Mouse (Mus musculus): Measurements from ENCODE around the gene Gcnt2.

- TF ChIP-seq MAFK (IDR thresholded peaks at IDR 0.05; ENCODE audit: insufficient read depth, low read depth, low read length) (no peak), ZC3H11A (IDR thresholded peaks at IDR 0.05; ENCODE audit: borderline replicate concordance, low read depth, low read length) (no peak), HCFC1 (IDR thresholded peaks at IDR 0.05; ENCODE audit: borderline replicate concordance, insufficient read depth, low read length) (no peak), CHD2 (IDR thresholded peaks at IDR 0.05; ENCODE audit: low read depth, low read length) (no peak), ZNF384 (IDR thresholded peaks at IDR 0.05; ENCODE audit: low read depth, low read length) (no peak)
Observed at GRCm38 (mm10) chr13:41000140-41000925, 140.8 kb downstream of the Gcnt2 start.
